27 mouse cellular contexts compared by ENCODE assay signal in genomic region chr5:120870081-120870480, GRCm38 (mm10). TPM values are rescaled to one million over a fixed set of nuclear protein-coding genes. Genes with fewer than 3 reads are reported as not detected.
A peak's percentile ranks its signal among the peaks of the same experiment; 100 is the strongest.
DNase-seq lines count a peak whose midpoint lies in the region; ATAC-seq and TF ChIP-seq lines count a peak whose summit lies in the region.
"Had no signal": no experiment of that assay in that cellular context is flagged by ENCODE, and none has a peak within 500 bp of the region (broad histone marks: within the 10 kb centered on the region; RNA-seq: fewer than 3 reads in every experiment).

No protein-coding gene starts in this region.

- no peaks in the 10 kb centered on the region for H3K4me1 ChIP-seq in forebrain, embryonic 11.5 days (replicated peaks; ENCODE audit: control insufficient read depth, insufficient read depth, low read length)
- no peaks in the 10 kb centered on the region for H3K4me1 ChIP-seq in forebrain, postnatal 0 days (ENCODE audit: insufficient read depth)
- H3K4me1 ChIP-seq in heart, embryonic 10.5 days = no peaks in the 10 kb centered on the region
- no peaks in the 10 kb centered on the region for H3K4me1 ChIP-seq in heart, embryonic 12.5 days (replicated peaks)

- no peak overlapping the region for H3K4me2 ChIP-seq in forebrain, embryonic 11.5 days (ENCODE audit: low read depth, low read length, severe bottlenecking)
- H3K4me2 ChIP-seq in forebrain, postnatal 0 days (ENCODE audit: low read depth) = no peak overlapping the region
- H3K4me2 ChIP-seq in heart, embryonic 12.5 days = no peak overlapping the region

- H3K27ac ChIP-seq in forebrain, embryonic 11.5 days (ENCODE audit: low read depth, low read length) = no peak overlapping the region
- H3K27ac ChIP-seq in forebrain, postnatal 0 days (ENCODE audit: low read depth, low read length) = no peak overlapping the region
- no peak overlapping the region for H3K27ac ChIP-seq in heart, embryonic 10.5 days
- H3K27ac ChIP-seq in heart, embryonic 12.5 days (ENCODE audit: poor library complexity, severe bottlenecking) = no peak overlapping the region

- TF ChIP-seq CTCF in forebrain, postnatal 0 days (IDR thresholded peaks at IDR 0.05; ENCODE audit: low read depth) = no peak

- intact Hi-C loops in heart, postnatal 36 days (cut with DNase I) = no loop called here

- H3K27me3 ChIP-seq in forebrain, embryonic 11.5 days (ENCODE audit: control insufficient read depth, insufficient read depth, low read length) = no peaks in the 10 kb centered on the region
- H3K27me3 ChIP-seq in forebrain, postnatal 0 days (ENCODE audit: insufficient read depth, low read length) = no peaks in the 10 kb centered on the region
- H3K27me3 ChIP-seq in heart, embryonic 10.5 days (ENCODE audit: insufficient read depth, poor library complexity, severe bottlenecking) = peaks cover 13% of the 10 kb centered on the region; the same call in 1 of the 2 replicates
- peaks cover 15% of the 10 kb centered on the region; the same call in 1 of the 2 replicates for H3K27me3 ChIP-seq in heart, embryonic 12.5 days (replicated peaks)
- H3K27me3 ChIP-seq: Patski had no signal

- DNase-seq in forebrain, embryonic 11.5 days (ENCODE audit: low spot score) = peak; percentile 7
- no peak for DNase-seq in forebrain, postnatal 0 days
- peak; percentile 63 for DNase-seq in heart, adult 11 months
- DNase-seq in heart, postnatal 36 days = no peak
- DNase-seq in heart, embryonic 10.5 days (ENCODE audit: low spot score) = peak; percentile 56
- DNase-seq: adrenal gland, adult 2 months; adrenal gland, adult 8-10 months; adrenal gland, postnatal 10 days; adrenal gland, postnatal 14 days; adrenal gland, postnatal 25 days; adrenal gland, postnatal 36 days; B cell, adult 2 months; cerebellum, adult 11 months; cerebellum, adult 11-12 months; cerebellum, adult 18-20 months had no signal

- no peak overlapping the region for H3K9ac ChIP-seq in forebrain, embryonic 11.5 days (ENCODE audit: low read length)
- no peak overlapping the region for H3K9ac ChIP-seq in forebrain, postnatal 0 days
- H3K9ac ChIP-seq in heart, embryonic 12.5 days = no peak overlapping the region

- no peak overlapping the region for H3K4me3 ChIP-seq in forebrain, embryonic 11.5 days (ENCODE audit: low read depth, low read length)
- no peak overlapping the region for H3K4me3 ChIP-seq in forebrain, postnatal 0 days (ENCODE audit: low read depth, low read length)
- no peak overlapping the region for H3K4me3 ChIP-seq in heart, embryonic 10.5 days
- no peak overlapping the region for H3K4me3 ChIP-seq in heart, embryonic 12.5 days

- WGBS in forebrain, embryonic 11.5 days = 68% methylated on average over 3 of the region's 3 CpGs
- 59% methylated on average over 3 of the region's 3 CpGs for WGBS in forebrain, postnatal 0 days
- 68% methylated on average over 3 of the region's 3 CpGs for WGBS in heart, embryonic 10.5 days
- WGBS in heart, embryonic 12.5 days = 59% methylated on average over 3 of the region's 3 CpGs

- no peak for ATAC-seq in forebrain, embryonic 11.5 days (replicated peaks; ENCODE audit: low FRiP score)
- ATAC-seq in forebrain, postnatal 0 days = no peak
- ATAC-seq in heart, embryonic 12.5 days (ENCODE audit: insufficient number of reproducible peaks, low FRiP score) = no peak
- ATAC-seq: activated CD4-positive, CD25-positive, alpha-beta regulatory T cell, adult 4 months; CD4-positive, CD25-positive, alpha-beta regulatory T cell, adult 4 months; Patski had no signal

- no peaks in the 10 kb centered on the region for H3K36me3 ChIP-seq in forebrain, embryonic 11.5 days (ENCODE audit: control insufficient read depth, insufficient read depth, low read length)
- H3K36me3 ChIP-seq in forebrain, postnatal 0 days (ENCODE audit: insufficient read depth) = no peaks in the 10 kb centered on the region
- no peaks in the 10 kb centered on the region for H3K36me3 ChIP-seq in heart, embryonic 10.5 days
- H3K36me3 ChIP-seq in heart, embryonic 12.5 days = no peaks in the 10 kb centered on the region
- H3K36me3 ChIP-seq: G1E had no signal

- H3K9me3 ChIP-seq in forebrain, embryonic 11.5 days (ENCODE audit: control insufficient read depth, low read length) = no peaks in the 10 kb centered on the region
- H3K9me3 ChIP-seq in forebrain, postnatal 0 days (ENCODE audit: low read length) = no peaks in the 10 kb centered on the region
- H3K9me3 ChIP-seq in heart, embryonic 10.5 days = no peaks in the 10 kb centered on the region
- H3K9me3 ChIP-seq in heart, embryonic 12.5 days (replicated peaks) = no peaks in the 10 kb centered on the region
- H3K9me3 ChIP-seq: G1E had no signal

RNA-seq across cellular contexts. Expression of gene Oas1h, which starts 8.9 kb away (rescaled TPM):
- not detected in 2 replicates for polyA plus RNA-seq in forebrain, embryonic 11.5 days (2014; fragmentation: Nextera tagmentation; extraction: Ambion mirVana)
- total RNA-seq in forebrain, postnatal 0 days (2014; rRNA removed) = not detected in 2 replicates
- polyA plus RNA-seq in forebrain, postnatal 0 days (2015; fragmentation: Nextera tagmentation; extraction: Ambion mirVana) = not detected in 2 replicates
- not detected for total RNA-seq in heart, postnatal 36 days (2021)
- polyA plus RNA-seq in heart, embryonic 10.5 days (2016; fragmentation: Nextera tagmentation; extraction: Ambion mirVana) = not detected in 2 replicates
- polyA plus RNA-seq in heart, embryonic 12.5 days (2016; fragmentation: Nextera tagmentation; extraction: Ambion mirVana) = not detected in 2 replicates
- total RNA-seq: adrenal gland, adult 18-20 months; adrenal gland, adult 2 months; adrenal gland, adult 8-10 months; adrenal gland, postnatal 10 days; adrenal gland, postnatal 14 days; adrenal gland, postnatal 25 days; adrenal gland, postnatal 36 days; CH12.LX; ES-E14; G1E; MEL had no signal
- polyA plus RNA-seq: activated CD4-positive, CD25-positive, alpha-beta regulatory T cell, adult 4 months; adrenal gland, adult 2 months; brain, embryonic 14.5 days; C2C12; CD4-positive, CD25-positive, alpha-beta regulatory T cell, adult 4 months; G1E; Patski had no signal

RNA-seq across cellular contexts. Expression of gene Oas1g, which starts 17.3 kb away (rescaled TPM):
- polyA plus RNA-seq in forebrain, embryonic 11.5 days (2014; fragmentation: Nextera tagmentation; extraction: Ambion mirVana) = not detected in 2 replicates
- 0.15 and 0.62 TPM in 2 replicates for total RNA-seq in forebrain, postnatal 0 days (2014; rRNA removed)
- polyA plus RNA-seq in forebrain, postnatal 0 days (2015; fragmentation: Nextera tagmentation; extraction: Ambion mirVana) = 0.23 and 0.40 TPM in 2 replicates
- under 1 TPM in 1 of 2 experiments, not detected in 1; 0.73 TPM for total RNA-seq in heart, postnatal 36 days (2021)
- polyA plus RNA-seq in heart, embryonic 10.5 days (2016; fragmentation: Nextera tagmentation; extraction: Ambion mirVana) = not detected in 2 replicates
- polyA plus RNA-seq in heart, embryonic 12.5 days (2016; fragmentation: Nextera tagmentation; extraction: Ambion mirVana) = not detected in 2 replicates
- total RNA-seq: adrenal gland, postnatal 14 days; G1E; MEL had no signal
- polyA plus RNA-seq: C2C12, G1E had no signal

RNA-seq across cellular contexts. Expression of gene Oas1f, which starts 22.9 kb away (rescaled TPM):
- polyA plus RNA-seq in forebrain, embryonic 11.5 days (2014; fragmentation: Nextera tagmentation; extraction: Ambion mirVana) = not detected in 2 replicates
- total RNA-seq in forebrain, postnatal 0 days (2014; rRNA removed) = not detected in 2 replicates
- not detected in 2 replicates for polyA plus RNA-seq in forebrain, postnatal 0 days (2015; fragmentation: Nextera tagmentation; extraction: Ambion mirVana)
- total RNA-seq in heart, postnatal 36 days (2021) = not detected
- polyA plus RNA-seq in heart, embryonic 10.5 days (2016; fragmentation: Nextera tagmentation; extraction: Ambion mirVana) = not detected in 2 replicates
- polyA plus RNA-seq in heart, embryonic 12.5 days (2016; fragmentation: Nextera tagmentation; extraction: Ambion mirVana) = not detected in 2 replicates
- total RNA-seq: adrenal gland, adult 18-20 months; adrenal gland, adult 2 months; adrenal gland, adult 8-10 months; adrenal gland, postnatal 10 days; adrenal gland, postnatal 14 days; adrenal gland, postnatal 25 days; adrenal gland, postnatal 36 days; adrenal gland, postnatal 4 days; CH12.LX; G1E; MEL had no signal
- polyA plus RNA-seq: activated CD4-positive, CD25-positive, alpha-beta regulatory T cell, adult 4 months; adrenal gland, adult 2 months; brain, embryonic 14.5 days; C2C12; CD4-positive, CD25-positive, alpha-beta regulatory T cell, adult 4 months; G1E; Patski had no signal

RNA-seq across cellular contexts. Expression of gene Oas1a, which starts 37.2 kb away (rescaled TPM):
- polyA plus RNA-seq in forebrain, embryonic 11.5 days (2014; fragmentation: Nextera tagmentation; extraction: Ambion mirVana) = 0.35 and 0.60 TPM in 2 replicates
- total RNA-seq in forebrain, postnatal 0 days (2014; rRNA removed) = 0.77 and 2.0 TPM in 2 replicates
- 1.2 and 1.3 TPM in 2 replicates for polyA plus RNA-seq in forebrain, postnatal 0 days (2015; fragmentation: Nextera tagmentation; extraction: Ambion mirVana)
- 1 to 10 TPM in 1 of 2 experiments, under 1 TPM in 1; 0.75 to 2.1 TPM for total RNA-seq in heart, postnatal 36 days (2021)
- 0.26 and 0.38 TPM in 2 replicates for polyA plus RNA-seq in heart, embryonic 10.5 days (2016; fragmentation: Nextera tagmentation; extraction: Ambion mirVana)
- polyA plus RNA-seq in heart, embryonic 12.5 days (2016; fragmentation: Nextera tagmentation; extraction: Ambion mirVana) = 0.81 and 0.96 TPM in 2 replicates

RNA-seq across cellular contexts. Expression of gene Oas1d, which starts 44.3 kb away (rescaled TPM):
- not detected in 2 replicates for polyA plus RNA-seq in forebrain, embryonic 11.5 days (2014; fragmentation: Nextera tagmentation; extraction: Ambion mirVana)
- 0.15 and 0.48 TPM in 2 replicates for total RNA-seq in forebrain, postnatal 0 days (2014; rRNA removed)
- 0.41 TPM in 1 of 2 replicates, not detected in the other for polyA plus RNA-seq in forebrain, postnatal 0 days (2015; fragmentation: Nextera tagmentation; extraction: Ambion mirVana)
- total RNA-seq in heart, postnatal 36 days (2021) = not detected
- not detected in 2 replicates for polyA plus RNA-seq in heart, embryonic 10.5 days (2016; fragmentation: Nextera tagmentation; extraction: Ambion mirVana)
- not detected in 2 replicates for polyA plus RNA-seq in heart, embryonic 12.5 days (2016; fragmentation: Nextera tagmentation; extraction: Ambion mirVana)
- total RNA-seq: adrenal gland, adult 18-20 months; adrenal gland, adult 2 months; adrenal gland, adult 8-10 months; adrenal gland, postnatal 14 days; adrenal gland, postnatal 25 days; adrenal gland, postnatal 36 days; adrenal gland, postnatal 4 days; CH12.LX; MEL had no signal
- polyA plus RNA-seq: adrenal gland, adult 2 months; brain, embryonic 14.5 days; C2C12; CD4-positive, CD25-positive, alpha-beta regulatory T cell, adult 4 months; G1E; Patski had no signal

Comparison
In these comparisons a context has a peak if more than half of its experiments do, and no peak if none do; other contexts are left out.
1. DNase-seq: peak in forebrain, embryonic 11.5 days (single experiment), heart, adult 11 months (single experiment) and heart, embryonic 10.5 days (single experiment); none in forebrain, postnatal 0 days (single experiment) and heart, postnatal 36 days (0 of 2).